Mouse (Mus musculus): ENCODE measurements around the gene Tex30.
"Not testable (repeated sequence)": the region's sequence is repeated elsewhere in the genome, so short reads cannot be mapped to it uniquely, and the experiment has no call there.

Tex30 gene

GRCm38 (mm10) chr1:44102259-44102717, at the start of gene Tex30:
Tex30 (minus strand) TSS chr1:44102441.
- peak; percentile 70 for DNase-seq (ENCODE audit: low spot score)

- no peak for DNase-seq (ENCODE audit: low spot score)
Measured at GRCm38 (mm10) chr1:44148706-44149105, 46.5 kb upstream of the Tex30 start.

- DNase-seq (ENCODE audit: low spot score): peak; percentile 32
Measured at GRCm38 (mm10) chr1:44147563-44148381, 45.5 kb upstream of the Tex30 start, which contains the start of gene Ercc5. Ercc5 (plus strand) TSS chr1:44147744.

- no peak for DNase-seq (ENCODE audit: low spot score)
Measured at GRCm38 (mm10) chr1:44142747-44143146, 40.5 kb upstream of the Tex30 start.

GRCm38 (mm10) chr1:44140232-44140631, 38.0 kb upstream of the Tex30 start:
- no peak for DNase-seq (ENCODE audit: low spot score)

GRCm38 (mm10) chr1:44129929-44130581, 27.8 kb upstream of the Tex30 start:
- no peak for DNase-seq (ENCODE audit: low spot score)

- DNase-seq (ENCODE audit: low spot score): no peak
Measured at GRCm38 (mm10) chr1:44125590-44125989, 23.3 kb upstream of the Tex30 start.

- DNase-seq (ENCODE audit: low spot score): no peak
Measured at GRCm38 (mm10) chr1:44122256-44122655, 20.0 kb upstream of the Tex30 start.

- DNase-seq (ENCODE audit: low spot score): no peak
Measured at GRCm38 (mm10) chr1:44120074-44120406, 17.8 kb upstream of the Tex30 start.

- DNase-seq (ENCODE audit: low spot score): peak; percentile 38
Measured at GRCm38 (mm10) chr1:44119201-44120073, 17.2 kb upstream of the Tex30 start.

- peak; percentile 50 for DNase-seq (ENCODE audit: low spot score)
Measured at GRCm38 (mm10) chr1:44118239-44119054, 16.2 kb upstream of the Tex30 start, which contains the start of the genes Kdelc1 and Bivm. Kdelc1 (minus strand) TSS chr1:44118808. Bivm (plus strand) TSS chr1:44118957.

GRCm38 (mm10) chr1:44117571-44117970, 15.3 kb upstream of the Tex30 start:
- no peak for DNase-seq (ENCODE audit: low spot score)

- no peak for DNase-seq (ENCODE audit: low spot score)
Measured at GRCm38 (mm10) chr1:44102939-44103338, 698 bp upstream of the Tex30 start.

GRCm38 (mm10) chr1:44101448-44102225, 604 bp downstream of the Tex30 start:
- no peak for DNase-seq (ENCODE audit: low spot score)

- DNase-seq (ENCODE audit: low spot score): no peak
Measured at GRCm38 (mm10) chr1:44064625-44065024, 37.6 kb downstream of the Tex30 start.

- no peak for DNase-seq (ENCODE audit: low spot score)
Measured at GRCm38 (mm10) chr1:44063439-44063838, 38.8 kb downstream of the Tex30 start.

- no peak for DNase-seq (ENCODE audit: low spot score)
Measured at GRCm38 (mm10) chr1:44061836-44062235, 40.4 kb downstream of the Tex30 start, which contains the start of gene Gm8251. Gm8251 (minus strand) TSS chr1:44061936.

- no peak for DNase-seq (ENCODE audit: low spot score)
Measured at GRCm38 (mm10) chr1:44057805-44058204, 44.4 kb downstream of the Tex30 start.

- no peak for DNase-seq (ENCODE audit: low spot score)
Measured at GRCm38 (mm10) chr1:44046556-44046955, 55.7 kb downstream of the Tex30 start.

- not testable (repeated sequence) for DNase-seq (ENCODE audit: low spot score)
Measured at GRCm38 (mm10) chr1:44045689-44046088, 56.6 kb downstream of the Tex30 start.
